11 mouse cellular contexts compared by ENCODE assay signal in the genomic region with DNA sequence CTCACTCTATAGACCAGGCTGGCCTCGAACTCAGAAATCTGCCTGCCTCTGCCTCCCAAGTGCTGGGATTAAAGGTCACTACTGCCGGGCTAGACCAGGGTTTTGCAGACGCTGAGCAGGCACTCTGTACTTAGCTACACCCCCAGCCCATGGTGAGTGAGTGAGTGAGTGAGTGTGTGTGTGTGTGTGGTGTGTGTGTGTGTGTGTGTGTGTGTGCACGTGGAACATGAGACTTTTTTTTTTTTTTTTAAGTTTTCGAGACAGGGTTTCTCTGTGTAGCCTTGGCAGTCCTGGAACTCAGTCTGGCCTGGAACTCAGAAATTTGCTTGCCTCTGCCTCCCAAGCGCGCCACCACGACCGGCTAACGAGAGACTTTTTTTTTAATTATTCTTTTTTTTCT. TPM values are rescaled to one million over a fixed set of nuclear protein-coding genes. Genes with fewer than 3 reads are reported as not detected.
DNase-seq lines count a peak whose midpoint lies in the region; ATAC-seq and TF ChIP-seq lines count a peak whose summit lies in the region.
"Had no signal": no experiment of that assay in that cellular context is flagged by ENCODE, and none has a peak within 500 bp of the region (broad histone marks: within the 10 kb centered on the region; RNA-seq: fewer than 3 reads in every experiment).

No protein-coding gene starts in this region.

- H3K79me2 ChIP-seq in CH12.LX (replicated peaks; ENCODE audit: control insufficient read depth, extremely low read depth, insufficient read depth, poor library complexity, severe bottlenecking), result peaks cover 27% of the 10 kb centered on the region

- H3K36me3 ChIP-seq in hindbrain, embryonic 10.5 days, result peaks cover 19% of the 10 kb centered on the region
- no peaks in the 10 kb centered on the region for H3K36me3 ChIP-seq in hindbrain, embryonic 16.5 days (ENCODE audit: control insufficient read depth, insufficient read depth, low read length)
- peaks cover 9 to 22% of the 10 kb centered on the region in 2 experiments for H3K36me3 ChIP-seq in CH12.LX (replicated peaks in 1 of 2; ENCODE audit: control insufficient read depth in 1 of 2, insufficient read depth in 1 of 2, low read length in 1 of 2)
- peaks cover 18% of the 10 kb centered on the region for H3K36me3 ChIP-seq in embryonic facial prominence, embryonic 14.5 days (ENCODE audit: control insufficient read depth, insufficient read depth, low read length)
- H3K36me3 ChIP-seq in liver, embryonic 12.5 days, result peaks cover 14% of the 10 kb centered on the region

- H3K27ac ChIP-seq in hindbrain, embryonic 10.5 days, result peak overlapping the region; percentile 93
- no peak overlapping the region; the same call in 1 of the 2 replicates for H3K27ac ChIP-seq in hindbrain, embryonic 16.5 days (ENCODE audit: low read depth, low read length)
- H3K27ac ChIP-seq in CH12.LX (ENCODE audit: insufficient read depth, low read depth), result peak overlapping the region; percentile 7; the same call in 1 of the 2 replicates
- H3K27ac ChIP-seq in embryonic facial prominence, embryonic 14.5 days (replicated peaks; ENCODE audit: low read depth, low read length), result peak overlapping the region; percentile 98
- peak overlapping the region; percentile 95 for H3K27ac ChIP-seq in liver, embryonic 12.5 days

- peaks cover 76% of the 10 kb centered on the region for H3K4me1 ChIP-seq in hindbrain, embryonic 10.5 days (replicated peaks)
- H3K4me1 ChIP-seq in hindbrain, embryonic 16.5 days (ENCODE audit: control insufficient read depth, insufficient read depth, low read depth, low read length), result peaks cover 44% of the 10 kb centered on the region
- peaks cover 9 to 51% of the 10 kb centered on the region in 2 experiments for H3K4me1 ChIP-seq in CH12.LX (ENCODE audit: control insufficient read depth in 1 of 2, insufficient read depth in 2 of 2)
- H3K4me1 ChIP-seq in embryonic facial prominence, embryonic 14.5 days (ENCODE audit: control insufficient read depth, insufficient read depth, low read length), result peaks cover 41% of the 10 kb centered on the region
- H3K4me1 ChIP-seq in liver, embryonic 12.5 days, result peaks cover 88% of the 10 kb centered on the region

- H3K27me3 ChIP-seq in hindbrain, embryonic 10.5 days (ENCODE audit: insufficient read depth, poor library complexity, severe bottlenecking), result peaks cover 17% of the 10 kb centered on the region
- H3K27me3 ChIP-seq in hindbrain, embryonic 16.5 days (replicated peaks; ENCODE audit: control insufficient read depth, insufficient read depth, low read length), result no peaks in the 10 kb centered on the region
- no peaks in the 10 kb centered on the region for H3K27me3 ChIP-seq in CH12.LX (replicated peaks)
- no peaks in the 10 kb centered on the region for H3K27me3 ChIP-seq in embryonic facial prominence, embryonic 14.5 days (replicated peaks; ENCODE audit: control insufficient read depth, insufficient read depth, low read length)
- peaks cover 17% of the 10 kb centered on the region for H3K27me3 ChIP-seq in liver, embryonic 12.5 days (replicated peaks)
- H3K27me3 ChIP-seq: Patski had no signal

- no peak overlapping the region for H3K4me2 ChIP-seq in hindbrain, embryonic 16.5 days (ENCODE audit: low read length)
- H3K4me2 ChIP-seq in CH12.LX (ENCODE audit: insufficient read depth, low read depth, poor library complexity, severe bottlenecking), result peak overlapping the region; percentile 24
- peak overlapping the region; percentile 96 for H3K4me2 ChIP-seq in embryonic facial prominence, embryonic 14.5 days (ENCODE audit: low read depth, low read length)
- peak overlapping the region; percentile 92 for H3K4me2 ChIP-seq in liver, embryonic 12.5 days

- TF ChIP-seq EP300 in CH12.LX (IDR thresholded peaks at IDR 0.05; ENCODE audit: low read length), result no peak

- 81% methylated on average over 10 of the region's 10 CpGs for WGBS in hindbrain, embryonic 10.5 days
- 77% methylated on average over 10 of the region's 10 CpGs for WGBS in hindbrain, embryonic 16.5 days
- 67% methylated on average over 10 of the region's 10 CpGs for WGBS in embryonic facial prominence, embryonic 14.5 days
- WGBS in liver, embryonic 12.5 days (ENCODE audit: insufficient replicate concordance), result 60% methylated on average over 10 of the region's 10 CpGs

- no peak overlapping the region for H3K9ac ChIP-seq in hindbrain, embryonic 16.5 days (ENCODE audit: low read depth, low read length)
- H3K9ac ChIP-seq in CH12.LX (ENCODE audit: insufficient read depth, low read depth), result peak overlapping the region; percentile 87; the same call in 1 of the 2 replicates
- H3K9ac ChIP-seq in embryonic facial prominence, embryonic 14.5 days (ENCODE audit: low read depth, low read length), result no peak overlapping the region
- peak overlapping the region; percentile 71; the same call in 1 of the 2 replicates for H3K9ac ChIP-seq in liver, embryonic 12.5 days

- no peak for TF ChIP-seq POLR2A in CH12.LX (IDR thresholded peaks at IDR 0.05; ENCODE audit: low read depth, low read length)

- in situ Hi-C loops in CH12.LX (cut with MboI; ENCODE audit: low pct_ligation_motif_present, low pct_unique_long_range_greater_than_20kb, low sequenced_read_pairs), result no loop called here

- DNase-seq in hindbrain, embryonic 10.5 days (ENCODE audit: low spot score), result no peak
- DNase-seq in CH12.LX (ENCODE audit: extremely low read depth), result no peak
- DNase-seq in embryonic facial prominence, embryonic 14.5 days (ENCODE audit: low spot score), result no peak
- DNase-seq in right cerebral cortex, postnatal 36 days (ENCODE audit: low spot score in 2 of 2), result no peak
- DNase-seq in left cerebral cortex, postnatal 36 days (ENCODE audit: low spot score in 2 of 2), result no peak
- DNase-seq in layer of hippocampus, postnatal 14 days (ENCODE audit: low spot score in 2 of 2), result no peak
- DNase-seq: layer of hippocampus, adult 9-11 months; spleen, adult 18-20 months had no signal

- ATAC-seq in hindbrain, embryonic 16.5 days, result no peak
- ATAC-seq in embryonic facial prominence, embryonic 14.5 days (ENCODE audit: low read depth), result no peak
- no peak for ATAC-seq in liver, embryonic 12.5 days

- TF ChIP-seq CTCF in CH12.LX (conservative IDR thresholded peaks at IDR 0.05 in 1 of 2, IDR thresholded peaks at IDR 0.05 in 1 of 2; ENCODE audit: low read depth in 2 of 2, low read length in 2 of 2), result no peak

- intact Hi-C loops in left cerebral cortex, postnatal 36 days (cut with DNase I), result no loop called here

- peak overlapping the region; percentile 50 for H3K4me3 ChIP-seq in hindbrain, embryonic 10.5 days
- H3K4me3 ChIP-seq in hindbrain, embryonic 16.5 days (ENCODE audit: low read length), result no peak overlapping the region
- H3K4me3 ChIP-seq in CH12.LX (replicated peaks in 1 of 3; ENCODE audit: low read depth in 2 of 3, low read length in 2 of 3, poor library complexity in 1 of 3), result peak overlapping the region in 2 of 3 experiments; percentile 57 to 72
- peak overlapping the region; percentile 41; the same call in 1 of the 2 replicates for H3K4me3 ChIP-seq in embryonic facial prominence, embryonic 14.5 days (ENCODE audit: low read depth, low read length)
- H3K4me3 ChIP-seq in liver, embryonic 12.5 days, result no peak overlapping the region

- dilution Hi-C loops in CH12.LX (cut with MboI; ENCODE audit: extremely low pct_ligation_motif_present, extremely low pct_unique_long_range_greater_than_20kb, low sequenced_read_pairs), result no loop called here

- no peaks in the 10 kb centered on the region for H3K9me3 ChIP-seq in hindbrain, embryonic 10.5 days
- H3K9me3 ChIP-seq in hindbrain, embryonic 16.5 days (ENCODE audit: control insufficient read depth, low read length), result no peaks in the 10 kb centered on the region
- H3K9me3 ChIP-seq in CH12.LX (replicated peaks; ENCODE audit: low read length), result no peaks in the 10 kb centered on the region
- no peaks in the 10 kb centered on the region for H3K9me3 ChIP-seq in embryonic facial prominence, embryonic 14.5 days (ENCODE audit: control insufficient read depth, low read length)
- no peaks in the 10 kb centered on the region for H3K9me3 ChIP-seq in liver, embryonic 12.5 days (replicated peaks)

- no peak for TF ChIP-seq RAD21 in CH12.LX (IDR thresholded peaks at IDR 0.05; ENCODE audit: low read depth, low read length)

RNA-seq across cellular contexts. Expression of gene Plekhg2, which starts 2.2 kb away (rescaled TPM):
- polyA plus RNA-seq in hindbrain, embryonic 10.5 days (2016; fragmentation: Nextera tagmentation; extraction: Ambion mirVana), result 82.4 and 93.0 TPM in 2 replicates
- polyA plus RNA-seq in hindbrain, embryonic 16.5 days (2015; fragmentation: Nextera tagmentation; extraction: Ambion mirVana), result 18.8 and 26.7 TPM in 2 replicates
- total RNA-seq in CH12.LX (2012; rRNA removed) (3.3 and 4.7 TPM in 2 replicates), CH12.LX (2014; rRNA removed) (0.39 and 0.43 TPM in 2 replicates)
- 5.2 and 5.5 TPM in 2 replicates for polyA plus RNA-seq in CH12.LX (2012; ENCODE audit: insufficient read length, low read depth)
- 41.1 and 51.3 TPM in 2 replicates for polyA plus RNA-seq in embryonic facial prominence, embryonic 14.5 days (2014; fragmentation: Nextera tagmentation; extraction: Ambion mirVana)
- 13.7 and 14.4 TPM in 2 replicates for polyA plus RNA-seq in liver, embryonic 12.5 days (2016; fragmentation: Nextera tagmentation; extraction: Ambion mirVana)
- total RNA-seq in left cerebral cortex, postnatal 36 days (2021), result 1 to 10 TPM; 6.2 to 9.7 TPM
- 10 to 100 TPM; 11.6 to 12.3 TPM for total RNA-seq in layer of hippocampus, postnatal 14 days (2021)

RNA-seq across cellular contexts. Expression of gene Zfp36, which starts 5.4 kb away (rescaled TPM):
- 5.3 and 5.8 TPM in 2 replicates for polyA plus RNA-seq in hindbrain, embryonic 10.5 days (2016; fragmentation: Nextera tagmentation; extraction: Ambion mirVana)
- 3.9 and 4.0 TPM in 2 replicates for polyA plus RNA-seq in hindbrain, embryonic 16.5 days (2015; fragmentation: Nextera tagmentation; extraction: Ambion mirVana)
- total RNA-seq in CH12.LX (2012; rRNA removed) (2.8 and 3.5 TPM in 2 replicates), CH12.LX (2014; rRNA removed) (1.1 and 1.9 TPM in 2 replicates)
- 8.9 and 9.9 TPM in 2 replicates for polyA plus RNA-seq in CH12.LX (2012; ENCODE audit: insufficient read length, low read depth)
- 13.5 and 14.4 TPM in 2 replicates for polyA plus RNA-seq in embryonic facial prominence, embryonic 14.5 days (2014; fragmentation: Nextera tagmentation; extraction: Ambion mirVana)
- polyA plus RNA-seq in liver, embryonic 12.5 days (2016; fragmentation: Nextera tagmentation; extraction: Ambion mirVana), result 7.4 and 7.5 TPM in 2 replicates
- 1 to 10 TPM; 2.6 to 3.3 TPM for total RNA-seq in left cerebral cortex, postnatal 36 days (2021)
- 1 to 10 TPM; 3.6 to 3.9 TPM for total RNA-seq in layer of hippocampus, postnatal 14 days (2021)

RNA-seq across cellular contexts. Expression of gene Med29, which starts 17.9 kb away (rescaled TPM):
- polyA plus RNA-seq in hindbrain, embryonic 10.5 days (2016; fragmentation: Nextera tagmentation; extraction: Ambion mirVana), result 62.9 and 65.0 TPM in 2 replicates
- polyA plus RNA-seq in hindbrain, embryonic 16.5 days (2015; fragmentation: Nextera tagmentation; extraction: Ambion mirVana), result 42.7 and 47.2 TPM in 2 replicates
- total RNA-seq in CH12.LX (2012; rRNA removed), result 23.5 and 27.8 TPM in 2 replicates
- total RNA-seq in CH12.LX (2014; rRNA removed), result 19.4 and 19.8 TPM in 2 replicates
- 25.4 and 26.9 TPM in 2 replicates for polyA plus RNA-seq in CH12.LX (2012; ENCODE audit: insufficient read length, low read depth)
- 44.1 and 48.2 TPM in 2 replicates for polyA plus RNA-seq in embryonic facial prominence, embryonic 14.5 days (2014; fragmentation: Nextera tagmentation; extraction: Ambion mirVana)
- 35.1 and 36.8 TPM in 2 replicates for polyA plus RNA-seq in liver, embryonic 12.5 days (2016; fragmentation: Nextera tagmentation; extraction: Ambion mirVana)
- 10 to 100 TPM; 17.9 to 21.3 TPM for total RNA-seq in left cerebral cortex, postnatal 36 days (2021)
- total RNA-seq in layer of hippocampus, postnatal 14 days (2021), result 10 to 100 TPM; 19.3 to 20.1 TPM

RNA-seq across cellular contexts. Expression of gene Paf1, which starts 18.1 kb away (rescaled TPM):
- 83.2 and 85.4 TPM in 2 replicates for polyA plus RNA-seq in hindbrain, embryonic 10.5 days (2016; fragmentation: Nextera tagmentation; extraction: Ambion mirVana)
- 89.9 and 102 TPM in 2 replicates for polyA plus RNA-seq in hindbrain, embryonic 16.5 days (2015; fragmentation: Nextera tagmentation; extraction: Ambion mirVana)
- total RNA-seq in CH12.LX (2012; rRNA removed) (45.9 and 71.0 TPM in 2 replicates), CH12.LX (2014; rRNA removed) (42.2 and 57.8 TPM in 2 replicates)
- 105 and 151 TPM in 2 replicates for polyA plus RNA-seq in CH12.LX (2012; ENCODE audit: insufficient read length, low read depth)
- polyA plus RNA-seq in embryonic facial prominence, embryonic 14.5 days (2014; fragmentation: Nextera tagmentation; extraction: Ambion mirVana), result 52.1 and 54.1 TPM in 2 replicates
- polyA plus RNA-seq in liver, embryonic 12.5 days (2016; fragmentation: Nextera tagmentation; extraction: Ambion mirVana), result 36.5 and 42.4 TPM in 2 replicates
- total RNA-seq in left cerebral cortex, postnatal 36 days (2021), result 10 to 100 TPM; 59.0 to 72.1 TPM
- 10 to 100 TPM; 73.5 to 74.2 TPM for total RNA-seq in layer of hippocampus, postnatal 14 days (2021)

RNA-seq across cellular contexts. Expression of gene Rps16, which starts 24.2 kb away (rescaled TPM):
- polyA plus RNA-seq in hindbrain, embryonic 10.5 days (2016; fragmentation: Nextera tagmentation; extraction: Ambion mirVana), result 777 and 925 TPM in 2 replicates
- polyA plus RNA-seq in hindbrain, embryonic 16.5 days (2015; fragmentation: Nextera tagmentation; extraction: Ambion mirVana), result 430 and 440 TPM in 2 replicates
- total RNA-seq in CH12.LX (2012; rRNA removed), result 1,915 and 2,040 TPM in 2 replicates
- 42.7 and 66.7 TPM in 2 replicates for total RNA-seq in CH12.LX (2014; rRNA removed)
- 1,205 and 1,254 TPM in 2 replicates for polyA plus RNA-seq in CH12.LX (2012; ENCODE audit: insufficient read length, low read depth)
- polyA plus RNA-seq in embryonic facial prominence, embryonic 14.5 days (2014; fragmentation: Nextera tagmentation; extraction: Ambion mirVana), result 1,196 and 1,252 TPM in 2 replicates
- 986 and 994 TPM in 2 replicates for polyA plus RNA-seq in liver, embryonic 12.5 days (2016; fragmentation: Nextera tagmentation; extraction: Ambion mirVana)
- total RNA-seq in left cerebral cortex, postnatal 36 days (2021), result 100 to 1,000 TPM; 425 to 456 TPM
- 100 to 1,000 TPM; 464 to 499 TPM for total RNA-seq in layer of hippocampus, postnatal 14 days (2021)

Comparison
In these comparisons a context has a peak if more than half of its experiments do, and no peak if none do; other contexts are left out.
1. H3K4me3 ChIP-seq: peak in hindbrain, embryonic 10.5 days (single experiment), CH12.LX (2 of 3) and embryonic facial prominence, embryonic 14.5 days (single experiment); none in hindbrain, embryonic 16.5 days (single experiment) and liver, embryonic 12.5 days (single experiment).
2. H3K9ac ChIP-seq: peak in CH12.LX (single experiment) and liver, embryonic 12.5 days (single experiment); none in hindbrain, embryonic 16.5 days (single experiment) and embryonic facial prominence, embryonic 14.5 days (single experiment).